Mouse (Mus musculus): ENCODE results near the gene Fuk. TPM values are rescaled to one million over a fixed set of nuclear protein-coding genes. Genes with fewer than 3 reads are reported as not detected.

The Fuk gene
- polyA plus RNA-seq, 1 experiment from 2014 or later: 4.5 TPM

DNA sequence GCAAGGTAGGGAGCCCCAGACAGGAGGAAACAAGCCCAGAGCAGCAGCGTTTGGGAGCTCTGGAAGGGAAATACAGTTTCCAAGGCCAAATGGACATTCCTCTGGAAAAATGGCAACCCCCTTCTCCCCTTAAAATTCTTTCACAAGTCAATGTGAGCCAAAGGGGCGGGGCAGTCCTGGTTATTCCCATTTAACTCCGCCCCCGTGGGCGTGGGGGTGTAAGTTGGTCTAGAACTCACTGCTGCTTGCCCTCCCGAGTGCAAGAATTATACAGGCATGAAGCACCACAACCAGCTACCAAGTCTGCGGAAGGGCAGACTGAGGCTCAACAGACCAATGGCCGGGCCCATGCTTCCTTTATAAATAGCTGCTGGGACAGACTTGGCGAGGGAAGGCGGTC lies 7.4 kb downstream of the Fuk start:
- Histone ChIP-seq H3K9ac (ENCODE audit: low read depth, low read length) (no peak overlapping the region), H3K4me2 (replicated peaks; ENCODE audit: low read depth, low read length) (no peak overlapping the region), H3K27me3 (ENCODE audit: control insufficient read depth, insufficient read depth, low read length) (no peaks in the 10 kb centered on the region), H3K27ac (ENCODE audit: low read depth, low read length) (no peak overlapping the region), H3K9me3 (ENCODE audit: control insufficient read depth, low read length) (no peaks in the 10 kb centered on the region), H3K4me3 (ENCODE audit: low read depth, low read length) (no peak overlapping the region), H3K36me3 (ENCODE audit: control insufficient read depth, insufficient read depth, low read length) (no peaks in the 10 kb centered on the region), H3K4me1 (replicated peaks; ENCODE audit: control insufficient read depth, insufficient read depth, low read length) (no peaks in the 10 kb centered on the region)
- DNase-seq (ENCODE audit: low spot score) (no peak), ATAC-seq (ENCODE audit: low FRiP score) (no peak)
- 89% methylated on average over 10 of the region's 10 CpGs for WGBS

DNA sequence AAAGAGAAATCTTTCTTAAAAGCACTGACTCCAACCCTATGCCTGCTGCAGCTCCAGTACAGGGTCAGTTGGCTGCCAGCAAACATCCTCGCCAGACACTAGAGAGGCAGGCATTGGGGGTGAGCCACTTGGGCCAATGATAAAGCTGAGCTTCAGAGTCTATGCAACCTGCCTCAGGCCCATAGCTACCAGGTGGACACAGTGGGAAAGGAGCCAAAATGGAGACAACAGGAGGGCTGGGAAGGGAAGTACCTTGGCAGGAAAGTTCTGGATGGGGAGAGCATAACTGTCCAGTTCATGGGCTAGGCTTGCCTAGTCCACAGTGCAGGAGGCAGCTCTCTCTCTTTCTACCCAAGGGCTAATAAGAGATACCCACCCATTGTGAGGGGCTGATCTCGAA lies 9.4 kb downstream of the Fuk start:
- no peak overlapping the region for H3K4me3 ChIP-seq (ENCODE audit: low read depth, low read length)
- DNase-seq (ENCODE audit: low spot score): no peak
- H3K9me3 ChIP-seq (ENCODE audit: control insufficient read depth, low read length): no peaks in the 10 kb centered on the region
- no peaks in the 10 kb centered on the region for H3K36me3 ChIP-seq (ENCODE audit: control insufficient read depth, insufficient read depth, low read length)
- 92% methylated on average over 2 of the region's 2 CpGs for WGBS
- H3K27ac ChIP-seq (ENCODE audit: low read depth, low read length): no peak overlapping the region
- no peak overlapping the region for H3K9ac ChIP-seq (ENCODE audit: low read depth, low read length)
- H3K4me1 ChIP-seq (replicated peaks; ENCODE audit: control insufficient read depth, insufficient read depth, low read length): no peaks in the 10 kb centered on the region
- H3K27me3 ChIP-seq (ENCODE audit: control insufficient read depth, insufficient read depth, low read length): no peaks in the 10 kb centered on the region
- no peak for ATAC-seq (ENCODE audit: low FRiP score)
- no peak overlapping the region for H3K4me2 ChIP-seq (replicated peaks; ENCODE audit: low read depth, low read length)

DNA sequence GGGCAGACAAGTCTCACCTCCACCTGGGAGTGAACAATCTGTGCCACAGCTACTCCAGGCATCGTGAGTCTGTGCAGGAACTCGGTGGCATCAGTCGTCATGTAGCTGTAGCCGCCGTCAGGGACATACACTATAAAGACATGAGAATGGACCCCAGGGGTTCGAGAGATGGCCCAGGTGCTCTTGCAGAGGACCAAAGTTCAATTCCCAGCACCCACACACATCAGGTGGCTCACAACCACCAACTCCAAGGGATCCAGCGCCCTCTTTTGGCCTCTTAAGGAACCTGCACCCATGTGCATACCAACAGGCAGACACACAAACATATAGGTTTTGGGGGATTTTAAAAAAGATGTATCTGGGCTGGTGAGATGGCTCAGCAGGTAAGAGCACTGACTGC lies 10.2 kb downstream of the Fuk start:
- Histone ChIP-seq H3K4me2 (replicated peaks; ENCODE audit: low read depth, low read length) (no peak overlapping the region), H3K4me1 (replicated peaks; ENCODE audit: control insufficient read depth, insufficient read depth, low read length) (no peaks in the 10 kb centered on the region), H3K27me3 (ENCODE audit: control insufficient read depth, insufficient read depth, low read length) (no peaks in the 10 kb centered on the region), H3K27ac (ENCODE audit: low read depth, low read length) (no peak overlapping the region), H3K9me3 (ENCODE audit: control insufficient read depth, low read length) (no peaks in the 10 kb centered on the region), H3K36me3 (ENCODE audit: control insufficient read depth, insufficient read depth, low read length) (no peaks in the 10 kb centered on the region), H3K4me3 (ENCODE audit: low read depth, low read length) (no peak overlapping the region), H3K9ac (ENCODE audit: low read depth, low read length) (no peak overlapping the region)
- WGBS: 88% methylated on average over 7 of the region's 7 CpGs
- no peak for DNase-seq (ENCODE audit: low spot score)
- ATAC-seq (ENCODE audit: low FRiP score): no peak

DNA sequence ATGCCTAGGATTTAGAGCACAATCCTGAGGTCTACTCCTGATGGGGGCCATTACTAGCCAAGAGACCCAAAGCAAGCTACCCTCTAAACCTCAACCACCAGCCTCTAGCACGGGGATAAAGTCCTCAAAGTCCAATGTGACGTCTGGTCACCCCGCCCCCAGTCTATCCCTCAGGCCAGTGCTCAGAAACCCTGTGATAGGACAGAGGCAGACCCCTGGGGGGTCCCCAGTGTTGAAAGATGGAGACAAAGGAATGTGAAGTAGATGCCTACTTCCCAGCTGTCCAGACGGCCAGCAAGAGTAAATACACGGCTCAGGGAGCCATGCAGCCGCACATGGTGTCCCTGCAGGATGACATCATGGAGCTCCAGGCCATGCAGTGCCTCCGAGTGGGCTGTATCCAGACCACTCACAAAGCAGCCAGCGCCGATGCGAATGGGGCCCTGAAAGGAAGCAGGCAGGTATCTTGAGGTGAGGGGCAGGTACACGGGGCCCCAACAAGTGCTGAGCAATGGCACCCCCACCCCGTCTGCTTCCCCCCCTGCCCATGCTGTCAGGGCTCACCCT lies 12.3 kb downstream of the Fuk start:
- H3K4me3 ChIP-seq (ENCODE audit: low read depth, low read length): no peak overlapping the region
- H3K27ac ChIP-seq (ENCODE audit: low read depth, low read length): no peak overlapping the region
- H3K27me3 ChIP-seq (ENCODE audit: control insufficient read depth, insufficient read depth, low read length): no peaks in the 10 kb centered on the region
- no peaks in the 10 kb centered on the region for H3K9me3 ChIP-seq (ENCODE audit: control insufficient read depth, low read length)
- WGBS: 68% methylated on average over 12 of the region's 12 CpGs
- no peak overlapping the region for H3K9ac ChIP-seq (ENCODE audit: low read depth, low read length)
- no peak overlapping the region for H3K4me2 ChIP-seq (replicated peaks; ENCODE audit: low read depth, low read length)
- no peaks in the 10 kb centered on the region for H3K4me1 ChIP-seq (replicated peaks; ENCODE audit: control insufficient read depth, insufficient read depth, low read length)
- no peaks in the 10 kb centered on the region for H3K36me3 ChIP-seq (ENCODE audit: control insufficient read depth, insufficient read depth, low read length)
- DNase-seq (ENCODE audit: low spot score): peak; percentile 15
- no peak for ATAC-seq (ENCODE audit: low FRiP score)

DNA sequence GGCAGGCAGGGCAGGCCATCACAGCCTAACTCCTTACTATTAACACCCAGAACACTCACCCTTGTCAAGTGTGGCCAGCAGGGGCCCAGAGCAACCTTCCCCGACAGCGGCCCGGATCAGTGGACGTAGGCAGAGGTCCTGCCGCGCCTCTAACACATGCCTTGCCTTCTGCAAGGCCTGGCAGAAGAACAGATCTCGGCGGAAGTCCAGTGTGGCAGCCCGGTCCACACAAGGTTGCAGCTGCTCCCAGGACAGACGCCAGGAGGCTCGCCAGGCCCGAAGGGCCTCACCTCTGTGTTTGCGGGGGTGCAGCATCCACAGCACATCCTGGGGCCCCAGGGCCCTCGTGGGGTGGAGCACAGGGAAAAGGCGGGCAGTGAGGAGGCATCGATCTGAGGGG lies 13.4 kb downstream of the Fuk start:
- Histone ChIP-seq H3K9ac (ENCODE audit: low read depth, low read length) (no peak overlapping the region), H3K4me1 (replicated peaks; ENCODE audit: control insufficient read depth, insufficient read depth, low read length) (no peaks in the 10 kb centered on the region), H3K4me3 (ENCODE audit: low read depth, low read length) (no peak overlapping the region), H3K36me3 (ENCODE audit: control insufficient read depth, insufficient read depth, low read length) (peaks cover 3% of the 10 kb centered on the region; the same call in 1 of the 2 replicates), H3K27me3 (ENCODE audit: control insufficient read depth, insufficient read depth, low read length) (no peaks in the 10 kb centered on the region), H3K4me2 (replicated peaks; ENCODE audit: low read depth, low read length) (no peak overlapping the region), H3K27ac (ENCODE audit: low read depth, low read length) (no peak overlapping the region), H3K9me3 (ENCODE audit: control insufficient read depth, low read length) (no peaks in the 10 kb centered on the region)
- WGBS: 91% methylated on average over 16 of the region's 16 CpGs
- DNase-seq (ENCODE audit: low spot score) (no peak), ATAC-seq (ENCODE audit: low FRiP score) (no peak)

DNA sequence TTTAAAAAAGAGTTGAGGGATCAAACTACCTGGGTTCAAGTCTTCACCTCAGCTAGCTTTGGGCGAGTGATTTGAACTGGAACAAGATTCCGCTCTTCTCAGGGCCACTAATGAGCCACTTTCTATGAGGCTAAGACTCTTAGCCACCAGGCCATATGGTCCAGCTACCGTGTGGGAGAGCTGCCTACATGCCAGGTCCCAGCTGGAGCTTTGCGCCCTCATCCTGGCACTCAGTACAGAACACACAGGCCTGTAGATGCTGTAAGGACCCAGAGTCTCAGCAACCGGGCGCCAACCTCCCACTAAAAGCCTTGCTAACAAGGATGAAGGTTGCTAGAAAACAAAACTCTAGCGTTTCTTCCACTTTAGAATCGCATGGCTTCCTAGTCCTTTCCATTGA lies 13.8 kb downstream of the Fuk start:
- H3K27me3 ChIP-seq (ENCODE audit: control insufficient read depth, insufficient read depth, low read length): no peaks in the 10 kb centered on the region
- no peak overlapping the region for H3K9ac ChIP-seq (ENCODE audit: low read depth, low read length)
- no peaks in the 10 kb centered on the region for H3K4me1 ChIP-seq (replicated peaks; ENCODE audit: control insufficient read depth, insufficient read depth, low read length)
- H3K36me3 ChIP-seq (ENCODE audit: control insufficient read depth, insufficient read depth, low read length): peaks cover 3% of the 10 kb centered on the region; the same call in 1 of the 2 replicates
- no peak overlapping the region for H3K4me3 ChIP-seq (ENCODE audit: low read depth, low read length)
- ATAC-seq (ENCODE audit: low FRiP score) (no peak), DNase-seq (ENCODE audit: low spot score) (no peak)
- 88% methylated on average over 8 of the region's 8 CpGs for WGBS
- H3K9me3 ChIP-seq (ENCODE audit: control insufficient read depth, low read length): no peaks in the 10 kb centered on the region
- H3K27ac ChIP-seq (ENCODE audit: low read depth, low read length): no peak overlapping the region
- no peak overlapping the region for H3K4me2 ChIP-seq (replicated peaks; ENCODE audit: low read depth, low read length)

DNA sequence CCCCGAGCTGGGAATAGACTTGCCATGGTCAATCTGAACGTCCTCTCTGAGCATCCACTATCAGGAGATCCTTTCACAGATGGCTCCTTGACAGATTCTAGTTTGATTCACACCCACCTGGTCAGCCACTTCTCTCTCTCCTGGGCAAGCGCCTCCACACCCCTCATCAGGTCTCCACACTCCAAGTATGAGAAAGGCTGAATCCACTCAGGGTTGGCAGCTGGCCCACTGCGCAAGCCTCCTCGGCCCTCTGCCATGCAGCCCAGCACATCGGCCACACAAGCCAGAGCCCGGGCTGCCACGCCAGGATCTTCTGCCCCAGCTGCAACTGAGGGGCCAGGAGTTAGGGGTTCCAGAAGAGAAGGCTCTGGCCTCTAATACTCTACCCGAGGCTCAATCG lies 14.7 kb downstream of the Fuk start:
- H3K4me3 ChIP-seq (ENCODE audit: low read depth, low read length): no peak overlapping the region
- H3K36me3 ChIP-seq (ENCODE audit: control insufficient read depth, insufficient read depth, low read length): peaks cover 3% of the 10 kb centered on the region; the same call in 1 of the 2 replicates
- H3K9me3 ChIP-seq (ENCODE audit: control insufficient read depth, low read length): no peaks in the 10 kb centered on the region
- no peak overlapping the region for H3K9ac ChIP-seq (ENCODE audit: low read depth, low read length)
- no peak overlapping the region for H3K4me2 ChIP-seq (replicated peaks; ENCODE audit: low read depth, low read length)
- H3K27me3 ChIP-seq (ENCODE audit: control insufficient read depth, insufficient read depth, low read length): no peaks in the 10 kb centered on the region
- ATAC-seq (ENCODE audit: low FRiP score) (no peak), DNase-seq (ENCODE audit: low spot score) (no peak)
- no peaks in the 10 kb centered on the region for H3K4me1 ChIP-seq (replicated peaks; ENCODE audit: control insufficient read depth, insufficient read depth, low read length)
- no peak overlapping the region for H3K27ac ChIP-seq (ENCODE audit: low read depth, low read length)
- 94% methylated on average over 10 of the region's 10 CpGs for WGBS

DNA sequence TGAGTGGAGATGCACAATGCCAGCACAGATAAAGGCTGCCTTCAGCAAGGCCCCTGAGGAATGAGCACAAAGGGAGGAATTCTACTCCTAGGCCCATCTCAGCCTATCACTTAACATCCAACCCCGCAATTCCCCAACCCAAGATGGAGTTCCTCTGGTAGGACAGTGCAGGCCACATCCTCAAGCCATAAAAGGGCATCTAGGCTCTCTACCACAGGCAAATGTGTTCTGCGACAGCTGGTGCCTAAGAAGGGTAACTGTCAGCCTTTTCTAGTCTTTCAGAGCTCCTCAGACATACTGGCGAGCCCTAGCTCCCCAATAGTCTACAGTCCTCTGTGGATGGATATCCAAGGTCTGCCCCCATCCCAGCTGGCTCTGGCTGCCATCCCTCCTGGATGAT lies 15.7 kb downstream of the Fuk start:
- Histone ChIP-seq H3K4me2 (replicated peaks; ENCODE audit: low read depth, low read length) (no peak overlapping the region), H3K27ac (ENCODE audit: low read depth, low read length) (no peak overlapping the region), H3K4me3 (ENCODE audit: low read depth, low read length) (no peak overlapping the region), H3K9me3 (ENCODE audit: control insufficient read depth, low read length) (no peaks in the 10 kb centered on the region), H3K4me1 (replicated peaks; ENCODE audit: control insufficient read depth, insufficient read depth, low read length) (no peaks in the 10 kb centered on the region), H3K9ac (ENCODE audit: low read depth, low read length) (no peak overlapping the region), H3K27me3 (ENCODE audit: control insufficient read depth, insufficient read depth, low read length) (no peaks in the 10 kb centered on the region), H3K36me3 (ENCODE audit: control insufficient read depth, insufficient read depth, low read length) (peaks cover 6% of the 10 kb centered on the region)
- no peak for DNase-seq (ENCODE audit: low spot score)
- no peak for ATAC-seq (ENCODE audit: low FRiP score)
- 90% methylated on average over 3 of the region's 3 CpGs for WGBS

DNA sequence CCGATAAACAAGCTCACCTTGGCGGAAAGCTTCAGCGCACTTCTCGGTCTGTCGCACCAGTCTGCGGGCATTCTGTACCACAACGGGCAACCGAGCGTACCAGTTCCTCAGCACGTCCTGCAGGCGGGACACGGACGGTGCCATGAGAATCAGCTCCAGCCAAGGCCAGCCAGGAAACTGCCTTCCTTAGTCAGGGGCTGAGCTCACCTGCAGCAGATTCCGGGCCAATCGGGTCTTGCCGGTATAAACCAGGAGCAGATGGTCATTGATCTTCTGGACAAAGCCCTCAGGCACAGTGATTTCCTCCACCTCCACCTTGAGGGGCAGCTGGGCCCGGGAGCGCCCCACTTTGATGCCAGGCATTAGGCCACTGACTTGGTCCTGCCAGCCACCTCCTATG lies 18.5 kb downstream of the Fuk start:
- no peak overlapping the region for H3K9ac ChIP-seq (ENCODE audit: low read depth, low read length)
- ATAC-seq (ENCODE audit: low FRiP score) (no peak), DNase-seq (ENCODE audit: low spot score) (no peak)
- no peaks in the 10 kb centered on the region for H3K27me3 ChIP-seq (ENCODE audit: control insufficient read depth, insufficient read depth, low read length)
- no peak overlapping the region for H3K4me3 ChIP-seq (ENCODE audit: low read depth, low read length)
- H3K4me1 ChIP-seq (replicated peaks; ENCODE audit: control insufficient read depth, insufficient read depth, low read length): no peaks in the 10 kb centered on the region
- H3K4me2 ChIP-seq (replicated peaks; ENCODE audit: low read depth, low read length): no peak overlapping the region
- H3K9me3 ChIP-seq (ENCODE audit: control insufficient read depth, low read length): no peaks in the 10 kb centered on the region
- WGBS: 95% methylated on average over 18 of the region's 18 CpGs
- H3K27ac ChIP-seq (ENCODE audit: low read depth, low read length): no peak overlapping the region
- H3K36me3 ChIP-seq (ENCODE audit: control insufficient read depth, insufficient read depth, low read length): peaks cover 6% of the 10 kb centered on the region
